Mouse (Mus musculus) thymus, adult 2 months (tissue): ENCODE measurements around the gene Vti1a. TPM values are rescaled to one million over a fixed set of nuclear protein-coding genes. Genes with fewer than 3 reads are reported as not detected.

Source experiments
- DNase-seq: peaks from one replicate; pipeline ENCODE4 v3.0.0; 2021
- H3K27ac ChIP-seq: fragments of 200-500 bp; 2 replicates; pipeline ENCODE4 v1.5.1; 2012; ENCODE audit warnings: low read length, control low read depth; ENCODE audit not compliant: control insufficient read depth, insufficient read depth
- H3K27me3 ChIP-seq: fragments of 200-500 bp; 2 replicates; pipeline ENCODE4 v1.6.1; 2012; ENCODE audit warnings: mild to moderate bottlenecking, low read length, moderate library complexity, mixed read lengths; ENCODE audit not compliant: control insufficient read depth, insufficient read depth
- H3K36me3 ChIP-seq: fragments of 200-500 bp; 2 replicates; pipeline ENCODE4 v1.6.1; 2012; ENCODE audit warnings: mild to moderate bottlenecking, low read length, moderate library complexity; ENCODE audit not compliant: control insufficient read depth, insufficient read depth
- H3K4me1 ChIP-seq: fragments of 200-500 bp; replicated peaks from 2 replicates; pipeline ENCODE4 v1.6.1; 2012; ENCODE audit warnings: low read length; ENCODE audit not compliant: control insufficient read depth, insufficient read depth
- H3K4me3 ChIP-seq: fragments of 200-500 bp; 2 replicates; pipeline ENCODE4 v1.5.1; 2012; ENCODE audit warnings: mild to moderate bottlenecking, low read length, control low read depth, moderate library complexity; ENCODE audit not compliant: control insufficient read depth, insufficient read depth
- CTCF ChIP-seq: fragments of 200-500 bp; IDR thresholded peaks from 2 replicates; pipeline ENCODE4 v1.5.1; 2012; ENCODE audit warnings: mild to moderate bottlenecking, control low read depth, low read length, moderate library complexity, borderline replicate concordance; ENCODE audit not compliant: control insufficient read depth, poor library complexity, insufficient read depth; ENCODE audit errors: extremely low read depth
- POLR2A ChIP-seq: fragments of 200-500 bp; IDR thresholded peaks from 2 replicates; pipeline ENCODE4 v1.6.1; 2012; ENCODE audit warnings: mild to moderate bottlenecking, low read length, control low read depth, moderate library complexity; ENCODE audit not compliant: control insufficient read depth, poor library complexity, insufficient read depth; ENCODE audit errors: extremely low read depth
- WGBS: fragments of 180-500 bp; shearing (Covaris S2); methylation state at CpG from one replicate; pipeline ENCODE4 v1.1.7; 2018; 5-methylcytosine and 5-hydroxymethylcytosine counted together
- polyA plus RNA-seq: library from polyadenylated mRNA; depleted of rRNA; stranded (reverse); fragments of >200 nt; gene quantifications from 2 replicates; pipeline ENCODE4 v1.2.3, GENCODE M21; 2012

Vti1a gene
- polyA plus RNA-seq, 1 experiment: 15.4 TPM

DNA sequence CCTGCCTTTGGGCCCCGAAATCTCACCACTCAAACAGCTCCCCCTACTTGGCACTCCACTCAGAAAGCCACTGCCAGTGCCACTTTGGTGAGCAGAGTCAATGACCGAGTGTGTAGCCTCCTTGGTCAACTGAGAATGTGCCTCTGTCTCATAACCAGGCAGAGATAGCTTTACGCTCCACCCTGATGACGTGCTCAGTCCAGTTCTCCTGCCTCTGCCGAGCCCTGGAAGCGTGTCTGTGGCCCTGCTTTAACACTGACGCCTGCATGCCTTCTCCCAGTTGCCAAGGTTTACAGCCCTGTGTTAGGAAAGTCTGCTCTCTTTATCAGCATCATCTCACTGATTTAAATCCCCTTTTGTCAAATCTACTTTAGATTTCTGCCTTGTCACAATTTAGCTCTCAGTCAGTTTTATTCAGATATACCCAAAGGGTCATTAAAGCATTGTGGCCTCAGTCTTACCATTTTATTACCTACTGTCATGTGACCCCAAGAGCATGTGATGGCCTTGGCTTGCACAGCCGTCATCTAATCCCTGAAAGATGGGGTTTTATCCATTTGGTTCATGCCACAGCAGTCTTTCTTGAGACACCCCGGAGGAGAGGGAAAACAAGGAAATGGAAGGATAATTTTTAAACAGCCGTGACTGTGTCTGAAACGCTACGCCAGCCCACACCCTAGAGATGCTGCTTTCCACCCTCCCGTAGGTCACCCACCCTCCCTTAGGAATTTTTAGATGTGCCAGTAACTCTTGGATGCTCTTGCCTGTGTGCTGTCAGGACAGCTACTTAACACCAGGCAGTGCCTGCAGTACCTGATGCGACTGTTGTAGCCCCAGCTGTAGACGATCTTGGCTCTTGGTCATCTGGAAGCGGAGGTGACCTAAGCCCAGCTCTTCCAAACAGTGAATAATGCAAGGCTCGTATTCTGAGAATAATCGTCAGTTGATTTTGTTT is 269.5 kb downstream of the Vti1a start:
- H3K4me3 ChIP-seq: no peak overlapping the region
- no peaks in the 10 kb centered on the region for H3K4me1 ChIP-seq
- no peak for TF ChIP-seq POLR2A
- no peak for TF ChIP-seq CTCF
- no peak for DNase-seq
- H3K36me3 ChIP-seq: no peaks in the 10 kb centered on the region
- 87% methylated on average over 18 of the region's 18 CpGs for WGBS
- H3K27me3 ChIP-seq: no peaks in the 10 kb centered on the region
- no peak overlapping the region for H3K27ac ChIP-seq

DNA sequence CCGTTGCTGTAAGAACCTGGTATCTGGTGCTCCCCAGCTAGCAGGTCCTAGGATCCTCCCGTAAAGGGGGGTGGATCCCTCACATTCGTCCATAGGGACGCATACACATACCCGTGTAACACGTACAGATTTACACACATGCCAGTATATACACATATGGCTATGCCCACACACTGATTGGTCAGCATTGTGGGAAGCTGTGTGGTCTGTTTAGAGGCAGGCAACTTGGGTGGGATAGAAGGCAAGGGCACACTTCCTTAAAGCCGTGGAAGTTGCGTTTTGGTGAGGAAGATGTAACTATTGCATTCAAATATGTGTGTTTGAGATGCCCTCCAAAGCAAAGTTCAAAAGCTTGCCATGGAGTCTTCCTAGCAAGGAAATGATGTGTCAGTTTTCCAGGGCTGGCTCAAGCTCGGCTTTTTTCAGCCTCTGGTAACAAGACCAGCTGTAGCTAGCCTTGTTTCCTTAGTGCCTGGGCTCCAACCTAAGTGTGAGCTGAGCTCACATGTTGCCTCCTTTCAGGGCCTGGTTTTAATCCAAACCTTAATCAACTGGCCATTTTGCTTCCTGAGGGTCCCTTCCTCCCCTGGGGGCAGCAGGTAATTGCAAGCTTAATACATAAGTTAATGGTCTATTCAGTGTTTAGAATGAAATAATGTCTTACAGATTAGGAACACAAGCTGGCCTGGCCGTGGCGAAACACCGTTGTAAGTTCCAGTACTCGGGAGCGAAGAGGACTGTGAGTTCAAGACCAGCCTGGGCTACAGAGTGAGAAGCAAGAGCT is 271.7 kb downstream of the Vti1a start:
- Histone ChIP-seq H3K4me1 (no peaks in the 10 kb centered on the region), H3K36me3 (no peaks in the 10 kb centered on the region), H3K27ac (no peak overlapping the region), H3K4me3 (no peak overlapping the region), H3K27me3 (no peaks in the 10 kb centered on the region)
- 96% methylated on average over 14 of the region's 14 CpGs for WGBS
- TF ChIP-seq POLR2A (no peak), CTCF (no peak)
- DNase-seq: no peak

DNA sequence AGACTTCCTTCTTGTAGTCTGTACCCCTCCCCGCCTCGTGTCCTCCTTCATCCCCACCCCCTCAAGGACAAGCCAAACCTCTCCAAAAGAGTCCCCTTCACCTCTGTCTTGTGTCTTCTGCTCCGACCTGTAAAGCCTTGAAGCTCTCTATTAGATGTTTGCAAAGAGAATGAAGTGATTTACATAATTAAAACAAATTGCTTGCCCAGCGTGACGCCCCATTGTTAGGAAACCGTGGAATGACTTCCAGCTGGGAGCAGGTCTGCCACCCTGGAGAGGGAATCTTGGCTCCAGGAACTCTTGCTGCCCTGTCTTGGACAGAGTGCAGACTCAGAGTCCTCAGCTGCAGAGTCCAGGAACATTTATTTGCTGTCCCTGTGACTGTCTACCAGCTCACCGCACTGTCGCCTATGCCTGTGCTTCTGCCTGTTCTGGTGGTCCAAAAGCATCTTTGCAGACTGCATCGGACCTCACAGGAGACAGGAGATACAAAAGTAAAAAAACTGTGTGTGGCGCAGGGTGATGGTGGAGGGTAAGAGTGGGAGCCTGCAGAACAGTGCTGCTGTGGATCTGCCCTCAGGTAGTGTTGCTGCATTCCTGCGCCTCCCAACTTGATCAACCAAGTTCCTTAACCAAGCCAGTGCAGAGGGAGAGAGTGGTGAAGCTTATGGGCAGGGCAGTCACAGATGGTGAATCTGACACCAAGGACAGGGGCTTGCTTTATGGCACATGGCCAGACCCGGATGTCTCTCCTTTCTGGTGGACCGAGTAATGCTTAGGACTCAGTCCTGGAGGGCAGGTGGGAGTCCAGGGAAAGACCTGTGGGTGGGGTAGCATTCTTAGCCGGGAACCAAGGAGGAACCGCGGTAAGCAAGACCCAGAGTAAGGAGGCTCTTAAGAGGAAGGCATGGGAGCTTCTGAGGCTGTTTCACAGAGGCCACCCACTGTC is 273.1 kb downstream of the Vti1a start:
- TF ChIP-seq CTCF (no peak), POLR2A (no peak)
- Histone ChIP-seq H3K27ac (no peak overlapping the region), H3K4me3 (no peak overlapping the region), H3K36me3 (no peaks in the 10 kb centered on the region), H3K4me1 (no peaks in the 10 kb centered on the region), H3K27me3 (no peaks in the 10 kb centered on the region)
- WGBS: 94% methylated on average over 16 of the region's 16 CpGs
- DNase-seq: no peak

DNA sequence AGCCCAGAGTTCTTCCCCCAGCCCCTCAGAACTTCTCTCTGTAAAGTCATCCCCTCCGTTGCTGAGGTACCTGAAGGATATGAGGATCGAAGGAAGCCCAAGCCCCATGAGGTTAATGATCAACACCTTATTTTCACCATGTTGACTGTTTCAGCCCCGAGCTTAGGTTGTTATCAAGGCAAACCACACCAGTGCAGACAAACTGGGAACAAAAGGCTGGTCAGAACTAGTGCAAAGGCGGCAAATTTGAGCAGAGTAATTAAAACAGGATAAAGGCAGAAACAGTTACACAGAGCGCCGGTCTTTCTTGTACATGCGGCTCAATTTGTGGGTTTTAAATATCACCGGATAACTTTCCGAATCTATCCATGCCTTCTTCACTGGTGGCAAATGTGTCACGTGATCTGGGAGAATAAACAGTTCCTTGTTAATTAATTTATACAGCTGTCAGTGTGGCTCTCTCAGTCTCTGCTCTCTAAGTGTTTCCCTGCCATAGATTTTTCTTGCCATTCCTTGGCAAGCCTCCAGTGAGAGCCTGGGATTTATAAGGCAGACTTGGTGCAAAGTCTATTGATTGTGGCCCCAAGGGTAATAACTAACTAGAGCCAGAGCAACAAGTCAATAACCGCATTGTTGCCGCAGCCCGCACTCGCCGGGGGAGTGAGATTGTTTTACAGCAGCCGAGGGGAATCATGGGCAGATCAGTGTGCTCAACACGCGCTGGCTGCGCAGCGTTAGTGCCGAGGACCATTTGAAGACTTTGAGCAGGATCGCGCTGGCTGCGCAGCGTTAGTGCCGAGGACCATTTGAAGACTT is 277.0 kb downstream of the Vti1a start:
- H3K4me3 ChIP-seq: no peak overlapping the region
- TF ChIP-seq POLR2A (no peak), CTCF (no peak)
- 94% methylated on average over 26 of the region's 26 CpGs for WGBS
- H3K27me3 ChIP-seq: no peaks in the 10 kb centered on the region
- H3K27ac ChIP-seq: no peak overlapping the region
- H3K4me1 ChIP-seq: no peaks in the 10 kb centered on the region
- H3K36me3 ChIP-seq: no peaks in the 10 kb centered on the region
- DNase-seq: no peak

DNA sequence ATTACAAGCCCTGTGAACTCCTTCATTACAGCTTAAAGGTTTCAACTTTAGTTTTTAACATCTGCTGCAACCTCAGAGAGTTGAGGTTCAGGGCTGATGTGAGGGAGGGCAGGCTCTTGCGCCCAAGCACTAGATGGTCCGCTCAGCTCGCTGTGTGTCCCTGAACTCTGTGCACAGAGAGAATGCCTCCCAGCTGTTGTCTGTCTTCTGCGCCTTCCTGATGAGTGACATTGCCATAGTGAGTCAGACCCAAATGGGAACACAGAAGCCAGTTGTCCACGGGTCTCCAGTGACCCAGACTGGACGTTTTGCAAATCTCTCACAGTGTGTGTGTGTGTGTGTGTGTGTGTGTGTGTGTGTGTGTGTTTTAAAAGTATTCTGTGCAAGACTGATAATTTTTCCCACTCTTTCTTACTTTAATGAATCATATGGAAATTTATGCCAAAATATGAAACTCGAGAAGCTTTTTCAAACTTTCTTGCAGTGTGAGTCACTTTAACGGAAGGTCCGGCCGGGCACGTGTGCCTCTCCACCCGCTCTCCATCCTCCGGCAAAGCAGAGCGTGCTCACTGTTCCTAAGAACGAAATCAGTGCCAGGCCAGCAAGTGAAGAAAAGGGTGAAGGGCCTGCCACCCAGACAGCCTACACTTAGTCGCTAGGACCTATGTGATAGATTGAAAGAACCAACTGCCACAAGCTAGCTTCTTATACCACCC is 277.8 kb downstream of the Vti1a start:
- no peaks in the 10 kb centered on the region for H3K27me3 ChIP-seq
- no peak overlapping the region for H3K27ac ChIP-seq
- WGBS: 96% methylated on average over 16 of the region's 16 CpGs
- no peaks in the 10 kb centered on the region for H3K4me1 ChIP-seq
- no peaks in the 10 kb centered on the region for H3K36me3 ChIP-seq
- H3K4me3 ChIP-seq: no peak overlapping the region
- no peak for DNase-seq
- no peak for TF ChIP-seq POLR2A
- TF ChIP-seq CTCF: no peak
